Mouse (Mus musculus): ENCODE data around the gene Gm10354. TPM values are rescaled to one million over a fixed set of nuclear protein-coding genes. Genes with fewer than 3 reads are reported as not detected.
"Not testable (repeated sequence)": the region's sequence is repeated elsewhere in the genome, so short reads cannot be mapped to it uniquely, and the experiment has no call there.

The Gm10354 gene
- polyA plus RNA-seq, 1 experiment from 2014 or later = not detected

GRCm38 (mm10) chr5:14994124-14994523 is 15.4 kb upstream of the Gm10354 start:
- ATAC-seq (ENCODE audit: extremely low read depth, insufficient number of reproducible peaks, low FRiP score, low TSS enrichment) = peak; percentile 83
- H3K9ac ChIP-seq; H3K4me2 ChIP-seq; H3K36me3 ChIP-seq; H3K27ac ChIP-seq (replicated peaks); H3K4me1 ChIP-seq; H3K27me3 ChIP-seq (replicated peaks); H3K4me3 ChIP-seq: not testable (repeated sequence)
- 74% methylated on average over 6 of the region's 6 CpGs for WGBS
- H3K9me3 ChIP-seq = peaks cover 36% of the 10 kb centered on the region

GRCm38 (mm10) chr5:14990375-14991158 is 11.8 kb upstream of the Gm10354 start:
- not testable (repeated sequence) for H3K27ac ChIP-seq (replicated peaks); H3K9ac ChIP-seq; H3K36me3 ChIP-seq; H3K4me3 ChIP-seq; H3K4me2 ChIP-seq; H3K4me1 ChIP-seq; H3K27me3 ChIP-seq (replicated peaks)
- WGBS = 67% methylated on average over 8 of the region's 8 CpGs
- peak; percentile 42; the same call in 1 of the 2 replicates for ATAC-seq (ENCODE audit: extremely low read depth, insufficient number of reproducible peaks, low FRiP score, low TSS enrichment)
- 0 out of 2 replicates have a peak, but pooled peaks cover 27% of the 10 kb centered on the region for H3K9me3 ChIP-seq

GRCm38 (mm10) chr5:14986649-14987387 is 8.1 kb upstream of the Gm10354 start:
- 30% methylated on average over 6 of the region's 6 CpGs for WGBS
- not testable (repeated sequence) for H3K27ac ChIP-seq (replicated peaks)
- ATAC-seq (ENCODE audit: extremely low read depth, insufficient number of reproducible peaks, low FRiP score, low TSS enrichment) = peak; percentile 76

GRCm38 (mm10) chr5:14977368-14977767 is 1.4 kb downstream of the Gm10354 start:
- not testable (repeated sequence) for H3K4me2 ChIP-seq; H3K4me3 ChIP-seq; ATAC-seq (ENCODE audit: extremely low read depth, insufficient number of reproducible peaks, low FRiP score, low TSS enrichment); H3K36me3 ChIP-seq; H3K27ac ChIP-seq (replicated peaks); H3K9ac ChIP-seq; H3K4me1 ChIP-seq; H3K27me3 ChIP-seq (replicated peaks)
- H3K9me3 ChIP-seq = peaks cover 17% of the 10 kb centered on the region
- WGBS = 68% methylated on average over 4 of the region's 4 CpGs

More at GRCm38 (mm10) chr5:14986649-14987387, 8.1 kb upstream of the Gm10354 start:
- H3K4me3 ChIP-seq; H3K4me2 ChIP-seq; H3K9ac ChIP-seq; H3K36me3 ChIP-seq; H3K27me3 ChIP-seq (replicated peaks); H3K4me1 ChIP-seq: not testable (repeated sequence)
- peaks cover 23% of the 10 kb centered on the region for H3K9me3 ChIP-seq

GRCm38 (mm10) chr5:14975294-14975693 is 3.4 kb downstream of the Gm10354 start:
- not testable (repeated sequence) for H3K4me2 ChIP-seq; ATAC-seq (ENCODE audit: extremely low read depth, insufficient number of reproducible peaks, low FRiP score, low TSS enrichment); H3K9ac ChIP-seq; H3K27me3 ChIP-seq (replicated peaks); H3K27ac ChIP-seq (replicated peaks); H3K36me3 ChIP-seq; H3K4me1 ChIP-seq; H3K4me3 ChIP-seq
- H3K9me3 ChIP-seq = peaks cover 14% of the 10 kb centered on the region
- 53% methylated on average over 4 of the region's 4 CpGs for WGBS

GRCm38 (mm10) chr5:14972841-14973240 is 5.9 kb downstream of the Gm10354 start:
- H3K27ac ChIP-seq (replicated peaks); H3K4me3 ChIP-seq; ATAC-seq (ENCODE audit: extremely low read depth, insufficient number of reproducible peaks, low FRiP score, low TSS enrichment); H3K9me3 ChIP-seq; H3K4me1 ChIP-seq; H3K4me2 ChIP-seq; H3K9ac ChIP-seq; H3K36me3 ChIP-seq; H3K27me3 ChIP-seq (replicated peaks): not testable (repeated sequence)
- 74% methylated on average over 3 of the region's 3 CpGs for WGBS

- not testable (repeated sequence) for H3K27me3 ChIP-seq (replicated peaks); H3K36me3 ChIP-seq; H3K9ac ChIP-seq; H3K27ac ChIP-seq (replicated peaks); H3K4me3 ChIP-seq; H3K4me2 ChIP-seq; H3K4me1 ChIP-seq; ATAC-seq (ENCODE audit: extremely low read depth, insufficient number of reproducible peaks, low FRiP score, low TSS enrichment)
- peaks cover 25% of the 10 kb centered on the region for H3K9me3 ChIP-seq
- WGBS = 70% methylated on average over 13 of the region's 13 CpGs
Observed at GRCm38 (mm10) chr5:14963821-14964220, 14.9 kb downstream of the Gm10354 start.

GRCm38 (mm10) chr5:14961502-14961901 is 17.2 kb downstream of the Gm10354 start:
- H3K4me2 ChIP-seq; H3K36me3 ChIP-seq; H3K27me3 ChIP-seq (replicated peaks); H3K4me3 ChIP-seq; H3K9ac ChIP-seq; H3K27ac ChIP-seq (replicated peaks); H3K4me1 ChIP-seq: not testable (repeated sequence)
- ATAC-seq (ENCODE audit: extremely low read depth, insufficient number of reproducible peaks, low FRiP score, low TSS enrichment) = peak; percentile 80; the same call in 1 of the 2 replicates
- 68% methylated on average over 4 of the region's 4 CpGs for WGBS
- H3K9me3 ChIP-seq = peaks cover 30% of the 10 kb centered on the region

GRCm38 (mm10) chr5:14955928-14956706 is 22.6 kb downstream of the Gm10354 start:
- H3K9ac ChIP-seq; H3K27me3 ChIP-seq (replicated peaks); H3K27ac ChIP-seq (replicated peaks); H3K4me1 ChIP-seq; H3K4me2 ChIP-seq; H3K4me3 ChIP-seq; H3K36me3 ChIP-seq: not testable (repeated sequence)
- peak; percentile 31; the same call in 1 of the 2 replicates for ATAC-seq (ENCODE audit: extremely low read depth, insufficient number of reproducible peaks, low FRiP score, low TSS enrichment)
- H3K9me3 ChIP-seq = peaks cover 26% of the 10 kb centered on the region
- WGBS = 79% methylated on average over 1 of the region's 1 CpGs

- not testable (repeated sequence) for H3K36me3 ChIP-seq; H3K4me1 ChIP-seq; H3K27ac ChIP-seq (replicated peaks); ATAC-seq (ENCODE audit: extremely low read depth, insufficient number of reproducible peaks, low FRiP score, low TSS enrichment); H3K4me2 ChIP-seq; H3K9ac ChIP-seq; H3K27me3 ChIP-seq (replicated peaks); H3K4me3 ChIP-seq
- H3K9me3 ChIP-seq = peaks cover 23% of the 10 kb centered on the region
Observed at GRCm38 (mm10) chr5:14953587-14953986, 25.1 kb downstream of the Gm10354 start.

GRCm38 (mm10) chr5:14952749-14953148 is 26.0 kb downstream of the Gm10354 start:
- ATAC-seq (ENCODE audit: extremely low read depth, insufficient number of reproducible peaks, low FRiP score, low TSS enrichment); H3K4me1 ChIP-seq: not testable (repeated sequence)

More at GRCm38 (mm10) chr5:14952749-14953148, 26.0 kb downstream of the Gm10354 start:
- not testable (repeated sequence) for H3K27ac ChIP-seq (replicated peaks); H3K36me3 ChIP-seq; H3K27me3 ChIP-seq (replicated peaks); H3K9ac ChIP-seq; H3K4me3 ChIP-seq; H3K4me2 ChIP-seq
- peaks cover 22% of the 10 kb centered on the region for H3K9me3 ChIP-seq
- WGBS = 66% methylated on average over 3 of the region's 3 CpGs

Data from heart, embryonic 13.5 days (tissue).